Mouse (Mus musculus): ENCODE results near the gene 1700067K01Rik.

- TF ChIP-seq CTCF (IDR thresholded peaks at IDR 0.05; ENCODE audit: extremely low read depth, insufficient read depth, low read length) (0 out of 2 replicates have a peak, but pooled peaks have one; percentile 14), POLR2A (IDR thresholded peaks at IDR 0.05; ENCODE audit: extremely low read depth, insufficient read depth, low read length) (no peak)
These were observed 44.5 kb upstream of the 1700067K01Rik start for GRCm38 (mm10) chr8:83956789-83957188.

Data from cortical plate, adult 2 months (tissue).